Mouse (Mus musculus): ENCODE data around the gene Lbx2.

Lbx2 gene

GRCm38 (mm10) chr6:83131469-83132034, 45.4 kb downstream of the Lbx2 start:
- no peak for ATAC-seq (ENCODE audit: insufficient number of reproducible peaks, low FRiP score, low TSS enrichment)

- ATAC-seq (ENCODE audit: insufficient number of reproducible peaks, low FRiP score, low TSS enrichment), result no peak
These were observed 46.2 kb downstream of the Lbx2 start for GRCm38 (mm10) chr6:83132176-83132919.

GRCm38 (mm10) chr6:83134226-83134625, 48.1 kb downstream of the Lbx2 start:
- no peak for ATAC-seq (ENCODE audit: insufficient number of reproducible peaks, low FRiP score, low TSS enrichment)

GRCm38 (mm10) chr6:83134951-83135513, 48.9 kb downstream of the Lbx2 start, which contains the start of gene Rtkn:
TSS of gene Rtkn (plus strand) at chr6:83135463.
- ATAC-seq (ENCODE audit: insufficient number of reproducible peaks, low FRiP score, low TSS enrichment), result no peak

GRCm38 (mm10) chr6:83135571-83136161, 49.5 kb downstream of the Lbx2 start:
- no peak; the same call in 1 of the 2 replicates for ATAC-seq (ENCODE audit: insufficient number of reproducible peaks, low FRiP score, low TSS enrichment)

- no peak for ATAC-seq (ENCODE audit: insufficient number of reproducible peaks, low FRiP score, low TSS enrichment)
These were observed 50.2 kb downstream of the Lbx2 start for GRCm38 (mm10) chr6:83136291-83136880.

- peak; percentile 45; the same call in 1 of the 2 replicates for ATAC-seq (ENCODE audit: insufficient number of reproducible peaks, low FRiP score, low TSS enrichment)
These were observed 50.9 kb downstream of the Lbx2 start for GRCm38 (mm10) chr6:83136881-83137575.

GRCm38 (mm10) chr6:83137576-83137950, 51.4 kb downstream of the Lbx2 start:
- ATAC-seq (ENCODE audit: insufficient number of reproducible peaks, low FRiP score, low TSS enrichment), result no peak
